Mouse (Mus musculus) midbrain, embryonic 16.5 days (tissue): Measurements from ENCODE around the gene Dnase1l3. TPM values are rescaled to one million over a fixed set of nuclear protein-coding genes. Genes with fewer than 3 reads are reported as not detected.

Experiments used
- ATAC-seq: fragments of 200-750 bp; cut with Nextera tagmentation; 2 replicates; pipeline ENCODE4 v1.8.0; 2017; ENCODE audit warnings: moderate TSS enrichment
- H3K27ac ChIP-seq: fragments of 300-500 bp; sonication (generic); 2 replicates; pipeline ENCODE4 v1.5.1; 2014; ENCODE audit warnings: mild to moderate bottlenecking, low read length, mixed read lengths
- H3K27me3 ChIP-seq: fragments of 300-500 bp; sonication (generic); 2 replicates; pipeline ENCODE4 v1.6.1; 2014; ENCODE audit warnings: low read depth, low read length, mixed read lengths; ENCODE audit not compliant: control insufficient read depth, insufficient read depth
- H3K36me3 ChIP-seq: fragments of 300-500 bp; sonication (generic); 2 replicates; pipeline ENCODE4 v1.6.1; 2014; ENCODE audit warnings: mild to moderate bottlenecking, low read length, moderate library complexity, mixed read lengths; ENCODE audit not compliant: control insufficient read depth, insufficient read depth
- H3K4me1 ChIP-seq: fragments of 300-500 bp; sonication (generic); 2 replicates; pipeline ENCODE4 v1.6.1; 2014; ENCODE audit warnings: mild to moderate bottlenecking, low read length, mixed read lengths; ENCODE audit not compliant: control insufficient read depth, insufficient read depth
- H3K4me2 ChIP-seq: fragments of 300-500 bp; sonication (generic); 2 replicates; pipeline ENCODE4 v1.6.1; 2014; ENCODE audit warnings: mild to moderate bottlenecking, low read length, mixed read lengths
- H3K4me3 ChIP-seq: fragments of 300-500 bp; sonication (generic); 2 replicates; pipeline ENCODE4 v1.5.1; 2014; ENCODE audit warnings: low read depth, mild to moderate bottlenecking, low read length, moderate library complexity, mixed read lengths
- H3K9ac ChIP-seq: fragments of 300-500 bp; sonication (generic); 2 replicates; pipeline ENCODE4 v1.6.1; 2014; ENCODE audit warnings: low read depth, low read length, mixed read lengths
- H3K9me3 ChIP-seq: fragments of 300-500 bp; sonication (generic); replicated peaks from 2 replicates; pipeline ENCODE4 v1.6.1; 2014; ENCODE audit warnings: mild to moderate bottlenecking, low read length, mixed read lengths; ENCODE audit not compliant: control insufficient read depth, poor library complexity, severe bottlenecking
- WGBS: fragments of 180-500 bp; shearing (Covaris S2); extraction: QIAGEN DNeasy Blood & Tissue Kit; methylation state at CpG from one replicate; pipeline ENCODE4 v1.1.7; 2014; 5-methylcytosine and 5-hydroxymethylcytosine counted together
- polyA plus RNA-seq: library from polyadenylated mRNA; unstranded; fragments of >200 nt; fragmentation: Nextera tagmentation; extraction: Ambion mirVana; gene quantifications from 2 replicates; pipeline ENCODE4 v1.2.1, GENCODE M21; 2015

Dnase1l3 gene
- polyA plus RNA-seq, 1 experiment from 2014 or later = 0.04 TPM

DNA sequence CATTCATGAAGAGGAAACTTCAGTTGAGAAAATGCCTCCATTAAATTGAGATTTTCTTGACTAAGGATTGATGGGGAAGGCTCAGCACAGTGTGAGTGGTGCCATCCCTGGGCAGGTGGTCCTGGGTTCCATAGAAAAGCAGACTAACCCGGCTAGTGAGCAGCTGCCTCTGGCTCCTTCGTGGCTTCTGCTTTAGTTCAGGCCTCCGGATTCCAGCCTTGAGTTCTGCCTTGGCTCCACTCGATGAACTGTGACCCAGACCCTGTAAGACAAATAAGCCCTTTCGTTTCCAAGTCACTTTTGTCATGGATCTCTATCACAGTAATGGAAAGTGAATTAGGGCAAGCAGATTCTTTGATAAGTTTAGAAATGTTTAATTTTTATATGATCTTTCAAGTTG is 40.2 kb upstream of the Dnase1l3 start:
- no peak overlapping the region for H3K4me3 ChIP-seq
- H3K9ac ChIP-seq = no peak overlapping the region
- no peaks in the 10 kb centered on the region for H3K36me3 ChIP-seq
- no peak overlapping the region for H3K4me2 ChIP-seq
- no peaks in the 10 kb centered on the region for H3K27me3 ChIP-seq
- H3K27ac ChIP-seq = no peak overlapping the region
- 64% methylated on average over 5 of the region's 5 CpGs for WGBS
- H3K9me3 ChIP-seq = no peaks in the 10 kb centered on the region
- no peaks in the 10 kb centered on the region for H3K4me1 ChIP-seq
- no peak for ATAC-seq

- Histone ChIP-seq H3K4me1 (no peaks in the 10 kb centered on the region), H3K27me3 (no peaks in the 10 kb centered on the region), H3K9ac (no peak overlapping the region), H3K4me2 (no peak overlapping the region), H3K36me3 (no peaks in the 10 kb centered on the region), H3K4me3 (no peak overlapping the region), H3K27ac (no peak overlapping the region), H3K9me3 (no peaks in the 10 kb centered on the region)
- ATAC-seq = no peak
- WGBS = 44% methylated on average over 13 of the region's 13 CpGs
These were observed 37.9 kb upstream of the Dnase1l3 start for GRCm38 (mm10) chr14:8032087-8032944.

- WGBS = 50% methylated on average over 4 of the region's 4 CpGs
- Histone ChIP-seq H3K27me3 (no peaks in the 10 kb centered on the region), H3K4me2 (no peak overlapping the region), H3K27ac (no peak overlapping the region), H3K9ac (no peak overlapping the region), H3K36me3 (no peaks in the 10 kb centered on the region), H3K4me1 (no peaks in the 10 kb centered on the region), H3K9me3 (no peaks in the 10 kb centered on the region), H3K4me3 (no peak overlapping the region)
- no peak for ATAC-seq
These were observed 36.2 kb upstream of the Dnase1l3 start for GRCm38 (mm10) chr14:8030535-8030934.

GRCm38 (mm10) chr14:8029752-8030151 is 35.4 kb upstream of the Dnase1l3 start:
- Histone ChIP-seq H3K27me3 (no peaks in the 10 kb centered on the region), H3K27ac (no peak overlapping the region)
- WGBS = 94% methylated on average over 1 of the region's 1 CpGs

DNA sequence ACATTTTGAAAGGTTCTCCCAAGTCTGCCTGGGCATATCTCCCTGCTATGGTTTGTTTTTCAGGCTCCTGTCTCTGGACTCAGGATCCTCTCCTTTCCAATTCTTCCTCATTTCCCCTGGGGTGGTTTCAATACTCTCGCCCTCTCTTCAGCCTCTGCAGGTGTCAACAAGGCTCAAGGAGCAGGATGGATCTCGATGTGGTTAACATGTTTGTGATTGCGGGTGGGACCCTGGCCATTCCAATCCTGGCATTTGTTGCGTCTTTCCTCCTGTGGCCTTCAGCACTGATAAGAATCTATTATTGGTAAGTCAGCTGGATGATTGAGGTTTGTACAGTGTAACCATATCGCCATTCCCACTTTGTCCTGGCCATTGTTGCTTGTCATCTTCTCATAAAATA is 33.7 kb upstream of the Dnase1l3 start:
- WGBS = 95% methylated on average over 5 of the region's 5 CpGs
- no peaks in the 10 kb centered on the region for H3K36me3 ChIP-seq
- H3K4me3 ChIP-seq = no peak overlapping the region
- H3K4me2 ChIP-seq = no peak overlapping the region
- H3K9ac ChIP-seq = no peak overlapping the region
- no peaks in the 10 kb centered on the region for H3K9me3 ChIP-seq
- H3K4me1 ChIP-seq = no peaks in the 10 kb centered on the region
- ATAC-seq = no peak
- H3K27me3 ChIP-seq = no peaks in the 10 kb centered on the region
- no peak overlapping the region for H3K27ac ChIP-seq

More at GRCm38 (mm10) chr14:8029752-8030151, 35.4 kb upstream of the Dnase1l3 start:
- ATAC-seq = no peak
- no peak overlapping the region for H3K4me2 ChIP-seq
- no peaks in the 10 kb centered on the region for H3K9me3 ChIP-seq
- H3K9ac ChIP-seq = no peak overlapping the region
- H3K36me3 ChIP-seq = no peaks in the 10 kb centered on the region
- no peak overlapping the region for H3K4me3 ChIP-seq
- H3K4me1 ChIP-seq = no peaks in the 10 kb centered on the region

DNA sequence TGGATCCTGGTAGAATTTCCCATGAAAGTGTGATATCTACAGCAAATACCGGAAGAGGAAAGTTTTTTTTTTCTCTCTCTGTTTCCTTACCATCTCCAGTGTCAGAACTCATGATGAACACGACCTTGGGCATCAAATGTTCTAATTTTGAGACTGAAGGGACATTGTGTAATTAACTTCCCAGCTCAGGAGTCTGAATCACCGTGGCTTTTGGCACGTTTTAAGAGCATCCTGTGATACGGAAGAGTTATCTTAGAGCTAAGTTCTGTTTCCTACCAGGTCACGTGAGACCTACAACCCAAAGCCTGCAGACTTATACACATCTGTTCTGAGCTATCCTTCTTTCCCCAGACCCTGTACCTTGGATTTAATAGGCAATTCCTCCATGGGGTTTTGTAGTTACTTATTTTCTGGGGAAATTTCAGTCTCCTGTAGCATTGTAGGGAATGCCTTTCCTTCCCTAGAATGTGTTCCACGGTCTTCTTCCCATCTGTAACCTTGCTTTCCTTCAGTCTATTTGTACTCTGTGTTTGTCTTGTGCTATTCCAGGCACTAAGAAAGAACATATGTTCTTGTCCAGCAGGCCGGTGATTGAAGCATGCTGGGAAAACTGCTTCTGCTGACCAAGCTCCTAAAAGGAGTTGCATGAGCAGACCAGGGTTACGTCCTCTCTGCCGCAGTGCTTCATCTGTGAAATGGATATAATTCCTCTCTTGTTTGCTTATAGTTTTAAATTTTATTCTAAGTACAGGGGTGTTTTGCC is 32.6 kb upstream of the Dnase1l3 start:
- no peak for ATAC-seq
- Histone ChIP-seq H3K36me3 (no peaks in the 10 kb centered on the region), H3K27me3 (no peaks in the 10 kb centered on the region), H3K9me3 (no peaks in the 10 kb centered on the region), H3K4me1 (no peaks in the 10 kb centered on the region), H3K27ac (no peak overlapping the region), H3K4me2 (no peak overlapping the region), H3K9ac (no peak overlapping the region), H3K4me3 (no peak overlapping the region)
- WGBS = 84% methylated on average over 10 of the region's 10 CpGs

DNA sequence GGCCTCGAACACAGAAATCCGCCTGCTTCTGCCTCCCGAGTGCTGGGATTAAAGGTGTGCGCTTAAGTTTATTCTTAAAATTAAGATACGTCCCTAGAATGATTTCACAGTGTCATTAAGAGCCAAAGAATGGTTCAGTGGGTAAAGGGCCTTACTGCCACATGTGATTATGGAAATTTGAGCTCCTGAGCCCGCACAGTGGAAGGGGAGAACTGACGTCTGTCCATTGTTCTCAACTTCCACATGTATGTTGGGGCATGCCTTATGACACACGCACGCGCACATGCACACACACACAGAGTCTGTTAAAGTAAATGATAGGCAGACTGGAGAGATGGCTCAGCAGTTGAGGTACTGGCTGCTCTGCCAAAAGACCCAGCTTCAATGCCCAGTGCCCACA is 30.6 kb upstream of the Dnase1l3 start:
- Histone ChIP-seq H3K4me3 (no peak overlapping the region), H3K27me3 (no peaks in the 10 kb centered on the region), H3K9me3 (no peaks in the 10 kb centered on the region), H3K4me2 (no peak overlapping the region), H3K27ac (no peak overlapping the region), H3K36me3 (no peaks in the 10 kb centered on the region), H3K9ac (no peak overlapping the region), H3K4me1 (no peaks in the 10 kb centered on the region)
- WGBS = 90% methylated on average over 10 of the region's 10 CpGs
- ATAC-seq = no peak

DNA sequence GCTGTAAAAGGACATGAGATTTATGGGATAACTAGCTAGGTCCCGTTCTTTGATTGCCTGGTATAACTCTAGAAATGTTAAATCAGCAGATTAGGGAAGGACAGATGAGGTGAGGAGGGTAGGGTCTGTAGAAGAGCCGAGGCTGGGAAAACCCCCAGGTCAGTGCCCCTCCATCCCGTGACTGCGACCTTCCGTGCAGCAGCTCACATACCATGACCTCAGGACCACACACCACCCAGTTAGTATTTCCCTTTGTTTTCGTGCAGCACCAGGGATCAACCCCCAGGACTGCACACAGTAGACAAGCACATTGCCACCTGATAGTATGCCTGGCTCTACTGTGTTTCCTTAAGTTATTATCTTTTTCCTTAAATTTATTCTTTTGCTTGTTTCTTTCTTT is 30.1 kb upstream of the Dnase1l3 start:
- 58% methylated on average over 6 of the region's 6 CpGs for WGBS
- Histone ChIP-seq H3K4me3 (no peak overlapping the region), H3K36me3 (no peaks in the 10 kb centered on the region), H3K9ac (no peak overlapping the region), H3K27me3 (no peaks in the 10 kb centered on the region), H3K4me2 (no peak overlapping the region), H3K4me1 (no peaks in the 10 kb centered on the region), H3K9me3 (no peaks in the 10 kb centered on the region), H3K27ac (no peak overlapping the region)
- no peak for ATAC-seq

DNA sequence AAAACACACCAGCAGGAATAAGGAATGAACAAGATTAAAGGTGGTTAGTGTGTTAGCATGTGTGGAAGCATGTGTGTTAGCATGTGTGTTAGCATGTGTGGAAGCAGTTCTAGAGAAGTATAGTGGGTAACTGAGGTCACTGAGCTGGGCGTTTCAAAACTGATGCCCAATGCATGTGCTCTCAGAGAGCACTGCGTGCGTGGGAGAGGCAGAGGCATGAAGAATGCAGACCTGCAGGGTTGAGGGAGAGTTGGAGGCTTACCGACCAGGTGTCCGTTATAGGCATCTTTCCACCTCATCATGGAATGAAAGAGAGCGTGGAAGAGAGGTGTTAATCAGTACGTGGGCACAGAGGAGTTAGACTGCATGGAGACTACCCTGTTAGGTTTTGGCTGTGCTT is 26.2 kb upstream of the Dnase1l3 start:
- no peaks in the 10 kb centered on the region for H3K4me1 ChIP-seq
- WGBS = 91% methylated on average over 7 of the region's 7 CpGs
- no peaks in the 10 kb centered on the region for H3K27me3 ChIP-seq
- H3K36me3 ChIP-seq = no peaks in the 10 kb centered on the region
- no peak overlapping the region for H3K4me2 ChIP-seq
- ATAC-seq = no peak
- H3K4me3 ChIP-seq = no peak overlapping the region
- no peak overlapping the region for H3K27ac ChIP-seq
- no peaks in the 10 kb centered on the region for H3K9me3 ChIP-seq
- H3K9ac ChIP-seq = no peak overlapping the region
